In genomic region chr12:56975256-56975655, GRCm38 (mm10) we compare ENCODE assay signal across 22 mouse cellular contexts.
"Had no signal": no experiment of that assay in that cellular context is flagged by ENCODE, and none has a peak within 500 bp of the region (broad histone marks: within the 10 kb centered on the region; RNA-seq: fewer than 3 reads in every experiment).

No protein-coding gene starts in this region.

- H3K4me1 ChIP-seq: liver, embryonic 15.5 days; lung, embryonic 15.5 days; megakaryocyte, embryonic 14.5 days; midbrain, embryonic 12.5 days; neural tube, embryonic 13.5 days; neural tube, embryonic 15.5 days had no signal

- H3K9me3 ChIP-seq: liver, embryonic 15.5 days; lung, embryonic 15.5 days; midbrain, embryonic 12.5 days; neural tube, embryonic 13.5 days; neural tube, embryonic 15.5 days had no signal

- DNase-seq: liver, postnatal 0 days; lung, adult 2 months; lung, postnatal 14 days; lung, postnatal 36 days; midbrain, embryonic 14.5 days; retina, postnatal 1 day; right cerebral cortex, postnatal 14 days; right cerebral cortex, postnatal 4 days; spleen, adult 18-20 months; thymus, adult 2 months; thymus, postnatal 25 days; thymus, postnatal 4 days had no signal

- H3K27me3 ChIP-seq: liver, embryonic 15.5 days; lung, embryonic 15.5 days; megakaryocyte, embryonic 14.5 days; neural tube, embryonic 13.5 days; neural tube, embryonic 15.5 days had no signal

- H3K9ac ChIP-seq: liver, embryonic 15.5 days; liver, postnatal 0 days; lung, embryonic 15.5 days; midbrain, embryonic 12.5 days; neural tube, embryonic 13.5 days; neural tube, embryonic 15.5 days had no signal

- H3K4me2 ChIP-seq: liver, embryonic 15.5 days; lung, embryonic 15.5 days; midbrain, embryonic 12.5 days; neural tube, embryonic 13.5 days; neural tube, embryonic 15.5 days had no signal

- H3K27ac ChIP-seq: liver, embryonic 15.5 days; lung, embryonic 15.5 days; macrophage; midbrain, embryonic 12.5 days; neural tube, embryonic 13.5 days; neural tube, embryonic 15.5 days had no signal

- H3K36me3 ChIP-seq: liver, embryonic 15.5 days; lung, embryonic 15.5 days; midbrain, embryonic 12.5 days; neural tube, embryonic 13.5 days; neural tube, embryonic 15.5 days had no signal

- ATAC-seq: liver, postnatal 0 days; lung, postnatal 0 days; midbrain, embryonic 16.5 days had no signal

- H3K4me3 ChIP-seq: liver, embryonic 15.5 days; lung, embryonic 15.5 days; megakaryocyte, embryonic 14.5 days; midbrain, embryonic 12.5 days; myocyte; neural tube, embryonic 13.5 days; neural tube, embryonic 15.5 days had no signal
